Mouse (Mus musculus): ENCODE results near the gene Atraid.

The Atraid gene

DNA sequence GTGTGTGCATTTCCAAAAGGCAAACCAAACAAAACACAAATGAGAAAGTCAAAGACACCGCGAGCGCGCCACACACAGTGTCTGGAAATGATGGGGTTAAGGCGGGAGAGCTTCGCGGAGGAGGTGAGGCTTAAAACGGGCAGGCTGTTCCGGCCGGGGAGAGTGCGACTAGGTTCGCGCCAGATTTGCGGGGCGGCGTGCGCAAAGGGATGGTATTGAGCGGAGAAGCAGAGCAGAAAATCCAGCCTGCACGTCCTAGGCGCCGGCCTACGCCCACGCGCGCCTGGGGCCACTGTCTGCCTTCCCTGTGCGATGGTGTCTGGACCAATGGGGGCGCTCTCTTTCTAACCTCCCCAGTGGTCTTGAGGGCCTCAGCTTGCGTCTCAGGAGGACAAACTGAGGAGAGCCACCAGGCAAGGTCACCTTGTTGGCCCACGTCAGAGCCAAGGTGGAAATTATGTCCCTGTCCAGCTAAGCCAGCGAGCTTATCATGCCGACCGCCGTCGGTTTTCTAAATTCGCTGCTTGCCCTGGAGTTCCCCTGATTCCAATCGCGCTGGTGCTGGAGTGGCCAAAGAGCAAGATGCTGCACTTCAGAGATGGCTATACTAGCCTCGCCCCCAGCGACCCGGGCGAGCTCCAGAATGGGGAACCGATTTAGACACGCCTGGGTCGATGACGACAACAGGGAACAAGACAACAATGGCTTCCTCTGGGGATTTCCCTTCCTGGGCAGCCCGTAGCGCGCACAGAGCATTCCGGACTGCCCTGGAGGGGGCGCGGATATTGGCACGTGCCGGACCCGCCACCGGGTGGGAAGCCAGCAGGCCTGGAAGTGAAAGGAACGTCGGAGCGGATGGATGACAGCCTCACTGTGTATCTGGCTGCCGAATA lies 46.9 kb downstream of the Atraid start:
- DNase-seq (ENCODE audit: low spot score), result peak; percentile 80

DNA sequence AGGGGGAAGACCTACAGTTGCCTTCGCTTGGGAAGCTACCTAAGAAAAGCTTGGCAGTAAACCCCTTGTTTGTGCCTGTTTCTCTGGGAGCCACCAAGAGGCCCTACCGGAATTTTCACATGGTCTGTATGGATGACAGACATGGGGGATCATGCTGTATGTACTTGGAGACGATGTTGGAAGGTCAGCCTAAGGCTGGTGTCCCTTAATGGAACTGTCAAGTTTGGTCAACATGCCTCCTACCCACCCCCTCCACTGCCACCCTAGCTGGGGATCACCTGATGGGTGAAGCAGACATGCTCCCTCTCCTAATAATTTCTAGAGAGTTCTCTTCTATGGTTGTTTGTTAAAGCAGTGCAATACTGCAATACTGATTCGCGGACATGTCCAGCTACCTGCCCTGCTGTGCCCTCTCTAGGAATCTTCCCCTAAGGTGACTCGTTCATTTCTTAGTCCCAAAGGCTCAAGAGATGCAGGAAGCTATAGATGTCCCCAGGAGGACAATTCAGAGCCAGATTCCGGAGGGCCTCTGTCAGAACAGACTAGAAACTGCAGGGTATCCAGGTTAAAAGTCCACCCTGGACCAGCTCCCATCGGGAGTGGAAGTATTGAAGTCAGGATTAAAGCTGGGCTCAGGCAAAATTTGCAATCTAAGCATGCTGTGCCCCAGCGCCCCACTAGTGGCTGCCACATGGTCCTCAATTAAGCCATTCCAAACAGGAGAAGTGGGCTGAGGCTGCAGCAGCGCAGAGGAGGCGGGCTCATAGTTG lies 47.8 kb downstream of the Atraid start:
- no peak for DNase-seq (ENCODE audit: low spot score)
